Mouse (Mus musculus): ENCODE data around the gene Syn2. TPM values are rescaled to one million over a fixed set of nuclear protein-coding genes. Genes with fewer than 3 reads are reported as not detected.

Gene Syn2
- 2.1 TPM for polyA plus RNA-seq (2014; fragmentation: Illumina TruSeq; extraction: RNeasy Lipid Tissue Mini Kit (QIAGEN cat#74804))

GRCm38 (mm10) chr6:115134501-115135331, at the start of gene Syn2:
Syn2 (plus strand) TSS chr6:115134902.

GRCm38 (mm10) chr6:115227043-115227442, 92.3 kb downstream of the Syn2 start, which contains the start of gene Gm17482:
Gm17482 (plus strand) TSS chr6:115227343.

GRCm38 (mm10) chr6:115252099-115252873, 117.6 kb downstream of the Syn2 start, which contains the start of gene Timp4:
Timp4 (minus strand) TSS chr6:115252205.

Other genes with a start within 250 kb of the Syn2 start
- gene Vgll4, start 164.9 kb upstream of the Syn2 start, polyA plus RNA-seq (2014; fragmentation: Illumina TruSeq; extraction: RNeasy Lipid Tissue Mini Kit (QIAGEN cat#74804)) = 40.4 TPM
- gene Tamm41, start 97.0 kb upstream of the Syn2 start, polyA plus RNA-seq (2014; fragmentation: Illumina TruSeq; extraction: RNeasy Lipid Tissue Mini Kit (QIAGEN cat#74804)) = 11.0 TPM
- gene Gm17482, start 92.4 kb downstream of the Syn2 start, polyA plus RNA-seq (2014; fragmentation: Illumina TruSeq; extraction: RNeasy Lipid Tissue Mini Kit (QIAGEN cat#74804)) = not detected
- gene Timp4, start 117.3 kb downstream of the Syn2 start, polyA plus RNA-seq (2014; fragmentation: Illumina TruSeq; extraction: RNeasy Lipid Tissue Mini Kit (QIAGEN cat#74804)) = 6.8 TPM
- 117 TPM for gene Pparg, start 226.0 kb downstream of the Syn2 start, polyA plus RNA-seq (2014; fragmentation: Illumina TruSeq; extraction: RNeasy Lipid Tissue Mini Kit (QIAGEN cat#74804))